29 mouse cellular contexts compared by ENCODE assay signal in genomic region chr13:46510460-46510859, GRCm38 (mm10). TPM values are rescaled to one million over a fixed set of nuclear protein-coding genes. Genes with fewer than 3 reads are reported as not detected.
"Had no signal": no experiment of that assay in that cellular context is flagged by ENCODE, and none has a peak within 500 bp of the region (broad histone marks: within the 10 kb centered on the region; RNA-seq: fewer than 3 reads in every experiment).

No protein-coding gene starts in this region.

- DNase-seq: cerebellum, adult 8-10 months; cerebellum, adult 9-10 months; cerebellum, adult 9-11 months; cerebellum, postnatal 10 days; cerebellum, postnatal 14 days; cerebellum, postnatal 25 days; cerebellum, postnatal 36 days; embryo, embryonic 11 days; forebrain, postnatal 0 days; gastrocnemius, postnatal 10 days; gastrocnemius, postnatal 14 days; gastrocnemius, postnatal 36 days; heart, adult 18-20 months; heart, adult 2 months had no signal

- H3K27me3 ChIP-seq: embryonic facial prominence, embryonic 12.5 days; embryonic facial prominence, embryonic 13.5 days; embryonic facial prominence, embryonic 15.5 days; forebrain, embryonic 12.5 days; forebrain, embryonic 13.5 days; forebrain, embryonic 15.5 days; heart, embryonic 12.5 days had no signal

- H3K4me3 ChIP-seq: embryonic facial prominence, embryonic 10.5 days; embryonic facial prominence, embryonic 12.5 days; embryonic facial prominence, embryonic 13.5 days; embryonic facial prominence, embryonic 15.5 days; erythroblast, embryonic 14.5 days; forebrain, embryonic 10.5 days; forebrain, embryonic 12.5 days; forebrain, embryonic 13.5 days; forebrain, embryonic 15.5 days; heart, adult 2 months; heart, embryonic 10.5 days; heart, embryonic 12.5 days had no signal

- H3K36me3 ChIP-seq: embryonic facial prominence, embryonic 10.5 days; embryonic facial prominence, embryonic 12.5 days; embryonic facial prominence, embryonic 13.5 days; embryonic facial prominence, embryonic 15.5 days; forebrain, embryonic 10.5 days; forebrain, embryonic 12.5 days; forebrain, embryonic 15.5 days had no signal

- H3K27ac ChIP-seq: embryonic facial prominence, embryonic 10.5 days; embryonic facial prominence, embryonic 12.5 days; embryonic facial prominence, embryonic 13.5 days; embryonic facial prominence, embryonic 15.5 days; forebrain, embryonic 10.5 days; forebrain, embryonic 12.5 days; forebrain, embryonic 13.5 days; forebrain, embryonic 15.5 days; heart, adult 2 months; heart, embryonic 10.5 days had no signal

- H3K4me2 ChIP-seq: embryonic facial prominence, embryonic 12.5 days; embryonic facial prominence, embryonic 13.5 days; embryonic facial prominence, embryonic 15.5 days; forebrain, embryonic 12.5 days; forebrain, embryonic 13.5 days; forebrain, embryonic 15.5 days; heart, embryonic 11.5 days; heart, embryonic 12.5 days had no signal

- ATAC-seq: forebrain, embryonic 13.5 days; forebrain, embryonic 14.5 days; forebrain, embryonic 15.5 days; forebrain, embryonic 16.5 days; forebrain, postnatal 0 days had no signal

RNA-seq across cellular contexts. Expression of gene Cap2, which starts 8.8 kb away (rescaled TPM):
- total RNA-seq: granulocyte monocyte progenitor cell, adult 5-6 weeks had no signal
- polyA plus RNA-seq: erythroblast, embryonic 14.5 days had no signal
